Mouse (Mus musculus) right cerebral cortex, adult 2 months (tissue): ENCODE measurements around the gene Olfr959.

Experiments
- DNase-seq, 2 experiments: peaks; one replicate each; pipeline ENCODE4 v3.0.0; 2021 to 2022; ENCODE audit warnings: low spot score in 2 of 2

Gene Olfr959

GRCm38 (mm10) chr9:39575469-39575868 lies at the start of gene Olfr959:
Gene Olfr959, minus strand, starts transcription at chr9:39575569.
- DNase-seq = no peak

DNA sequence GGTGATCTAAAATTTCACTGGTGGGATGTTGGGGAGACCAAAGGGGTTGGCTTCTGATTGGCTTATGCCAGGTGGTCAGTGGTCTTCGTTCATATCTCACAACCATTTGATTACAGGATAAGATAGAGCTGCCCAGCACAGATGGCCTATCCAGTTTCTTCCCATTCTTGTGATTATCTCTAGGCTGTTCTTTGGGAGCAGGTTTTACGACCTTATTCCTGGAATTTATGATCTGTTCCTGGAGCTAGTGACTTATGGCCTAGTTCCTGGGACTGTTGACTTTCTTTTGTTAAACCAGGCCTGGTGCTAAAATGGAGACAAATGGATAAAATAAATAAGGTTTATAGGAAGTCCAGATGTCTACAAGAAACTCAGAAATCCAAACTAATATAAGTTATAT lies 49.3 kb upstream of the Olfr959 start:
- no peak for DNase-seq

- no peak for DNase-seq
Observed at GRCm38 (mm10) chr9:39623783-39624182, 48.4 kb upstream of the Olfr959 start.

DNA sequence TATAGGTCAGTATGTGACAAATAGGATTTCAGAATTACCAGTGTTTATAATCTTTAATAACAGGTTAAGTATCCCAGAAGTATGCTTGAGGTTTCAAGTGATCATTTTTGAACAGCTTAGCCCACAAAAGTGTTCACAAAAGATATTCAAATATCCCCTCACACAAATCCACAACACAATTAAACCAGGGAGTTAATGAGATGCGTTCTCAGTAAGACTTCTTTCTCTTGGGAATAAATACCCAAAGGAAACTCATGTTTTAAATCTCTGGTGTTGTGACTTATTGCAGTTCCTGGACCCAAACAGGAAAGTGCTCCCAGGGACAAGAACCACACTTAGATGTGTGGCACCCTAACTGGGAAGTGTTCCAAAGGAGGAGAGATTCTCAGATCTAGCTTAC lies 45.7 kb upstream of the Olfr959 start, which contains the start of gene Olfr960:
TSS of gene Olfr960 (plus strand) at position 301 of the 400 bp plus-strand sequence.
- no peak for DNase-seq

- peak; percentile 44 to 50 for DNase-seq
Observed at GRCm38 (mm10) chr9:39611953-39612352, 36.6 kb upstream of the Olfr959 start.

DNA sequence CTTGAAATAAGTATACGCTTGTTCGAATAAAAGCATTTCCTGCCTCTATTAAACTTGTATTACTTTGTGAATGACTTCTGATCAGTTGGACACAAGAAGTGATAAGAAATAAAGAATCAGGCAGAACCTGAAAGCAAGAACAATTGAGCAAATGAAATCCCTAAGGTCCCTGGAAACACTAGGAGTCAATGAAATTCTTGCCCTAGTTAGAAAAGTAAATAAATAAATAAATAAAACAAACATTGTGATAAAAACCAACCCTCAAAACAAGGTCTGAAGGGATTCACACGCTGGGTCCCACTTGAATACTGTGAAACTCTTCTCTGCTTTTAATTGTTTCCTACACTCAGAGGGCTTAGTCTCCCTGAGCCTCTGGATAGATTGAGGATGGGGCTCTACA lies 35.0 kb upstream of the Olfr959 start, which contains the start of gene Olfr148:
TSS of gene Olfr148 (plus strand) at position 301 of the 400 bp plus-strand sequence.
- no peak for DNase-seq

DNA sequence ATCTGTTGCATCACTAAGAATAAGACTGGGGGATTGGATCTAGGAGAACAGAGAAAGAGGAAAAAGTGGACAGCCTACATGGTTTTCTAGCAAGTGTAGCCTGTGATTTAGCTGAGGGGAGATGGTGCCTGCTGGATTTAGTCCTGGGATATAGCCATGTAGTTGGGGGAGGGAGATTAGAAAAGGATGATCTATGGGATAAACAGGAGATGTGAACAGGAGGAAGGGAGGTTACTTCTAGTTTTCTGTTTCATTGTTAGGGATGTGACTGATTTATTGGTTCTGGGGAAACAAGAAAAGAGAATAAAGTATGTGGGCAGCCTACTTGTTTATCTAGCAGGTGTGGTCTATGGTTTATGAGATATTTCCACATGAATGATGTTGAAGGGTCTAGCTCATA lies 33.1 kb upstream of the Olfr959 start:
- DNase-seq = no peak

- peak; percentile 13 to 15 for DNase-seq
Observed at GRCm38 (mm10) chr9:39603999-39604453, 28.7 kb upstream of the Olfr959 start, which contains the start of gene AW551984. Gene AW551984, minus strand, starts transcription at chr9:39604403.

DNA sequence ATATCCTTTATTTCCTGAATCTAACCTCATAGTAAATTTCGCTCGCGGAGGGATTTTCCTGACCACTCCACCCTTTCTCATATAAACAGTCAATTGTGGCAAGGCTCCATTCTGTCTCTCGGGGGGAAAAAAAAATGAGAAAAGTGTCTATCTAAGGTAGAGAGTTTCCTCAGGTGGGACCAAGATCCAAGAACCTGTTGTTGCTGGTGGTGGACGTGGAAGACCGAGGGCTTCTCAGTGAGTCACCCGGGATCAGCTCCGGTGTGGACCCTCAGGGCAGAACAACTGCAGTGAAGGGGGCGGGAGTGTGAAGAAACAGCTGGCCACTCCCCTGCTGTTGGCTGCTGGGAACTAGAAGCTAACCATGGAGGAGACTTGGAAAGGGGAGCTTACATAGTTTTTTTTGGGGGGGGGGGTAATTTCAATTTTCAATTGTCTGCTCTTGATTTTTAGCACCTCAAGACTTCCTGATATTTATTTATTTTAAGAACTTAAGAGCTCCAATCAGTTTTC lies 28.0 kb upstream of the Olfr959 start:
- DNase-seq = peak in 1 of 2 experiments; percentile 2

GRCm38 (mm10) chr9:39602536-39603332 lies 27.4 kb upstream of the Olfr959 start:
- peak; percentile 32 to 49 for DNase-seq

GRCm38 (mm10) chr9:39577050-39577449 lies 1.7 kb upstream of the Olfr959 start:
- DNase-seq = no peak

- no peak for DNase-seq
Observed at GRCm38 (mm10) chr9:39558349-39558647, 17.1 kb downstream of the Olfr959 start.

DNA sequence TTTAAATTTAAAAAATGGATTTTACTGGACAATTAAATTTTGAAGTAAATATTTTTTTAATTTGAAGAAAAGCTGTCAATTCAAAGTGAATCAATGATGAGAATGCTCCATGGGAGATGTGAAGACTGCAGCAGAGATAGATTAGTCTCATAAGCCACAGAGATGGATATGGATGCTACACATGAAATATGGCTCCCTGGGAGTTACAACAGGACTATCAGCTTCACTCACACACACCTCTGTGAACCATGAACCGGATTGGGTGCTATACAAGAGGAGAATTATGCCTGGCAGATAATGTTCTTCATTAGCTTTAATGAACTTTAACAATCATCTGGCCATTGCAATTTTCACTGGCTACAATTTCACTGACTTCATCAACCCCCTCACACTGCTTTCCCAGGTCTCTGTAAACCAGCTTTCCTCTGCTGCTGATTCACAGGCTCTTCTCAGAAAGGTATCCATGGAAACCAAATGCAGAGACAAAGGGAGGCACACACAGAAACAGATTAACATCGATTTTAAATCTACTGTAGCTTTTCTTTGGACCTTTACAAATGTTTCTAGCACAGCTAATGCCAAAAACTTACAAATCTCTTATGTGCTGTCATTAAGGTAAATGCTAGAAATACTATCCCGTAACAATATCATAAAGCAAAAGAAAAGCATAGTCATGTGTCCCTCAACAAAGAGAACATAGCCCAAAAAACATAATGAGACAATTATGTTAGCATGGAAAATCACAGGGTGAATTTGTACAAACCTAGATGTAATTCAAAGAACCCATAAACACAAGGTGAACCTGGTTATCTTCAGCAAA lies 17.6 kb downstream of the Olfr959 start:
- peak; percentile 23 to 27 for DNase-seq

DNA sequence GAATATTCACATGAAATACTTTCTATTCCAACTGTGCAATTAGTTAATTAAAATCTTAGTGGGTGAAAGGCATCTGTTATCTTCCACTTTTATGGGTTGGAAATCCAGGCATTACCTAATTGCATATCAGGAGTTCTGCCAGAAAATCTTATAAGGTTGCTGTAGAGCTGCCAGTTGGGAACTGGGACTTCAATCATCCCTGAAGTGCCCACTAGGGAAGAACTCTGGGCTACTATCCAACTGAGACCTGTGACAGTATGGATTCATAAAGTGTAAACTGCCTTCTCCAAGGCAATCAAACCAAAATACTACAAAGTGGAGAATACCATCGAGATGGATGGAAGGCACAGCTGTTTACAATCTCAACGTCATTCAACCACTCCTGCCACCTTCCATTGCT lies 21.4 kb downstream of the Olfr959 start, which contains the start of gene Olfr958:
TSS of gene Olfr958 (minus strand) at position 109 of the 400 bp plus-strand sequence.
- DNase-seq = no peak

DNA sequence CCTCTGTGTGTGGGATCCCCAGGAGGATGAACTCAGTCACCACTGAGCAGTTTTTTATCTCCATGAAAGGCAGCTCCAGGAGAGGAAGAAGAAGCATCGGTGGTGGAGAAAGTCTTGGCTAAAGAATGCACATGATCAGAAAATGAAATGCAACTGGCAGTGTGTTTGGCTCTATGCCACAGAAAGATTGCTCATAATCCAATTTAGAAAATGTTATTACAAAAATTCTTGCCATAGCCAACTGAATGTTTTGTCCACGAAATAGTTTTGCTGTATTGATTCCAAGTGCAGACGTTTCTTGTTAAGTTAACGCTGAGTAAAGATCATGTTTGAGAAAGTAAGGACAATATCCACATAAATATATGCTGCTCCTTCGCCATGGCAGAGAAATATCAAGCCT lies 24.6 kb downstream of the Olfr959 start:
- no peak for DNase-seq

- DNase-seq = no peak
Observed at GRCm38 (mm10) chr9:39523616-39524285, 51.6 kb downstream of the Olfr959 start.
